Mouse (Mus musculus): ENCODE measurements around the gene Ddah2. TPM values are rescaled to one million over a fixed set of nuclear protein-coding genes. Genes with fewer than 3 reads are reported as not detected.
"Not testable (repeated sequence)": the region's sequence is repeated elsewhere in the genome, so short reads cannot be mapped to it uniquely, and the experiment has no call there.

Gene Ddah2
- polyA plus RNA-seq, 1 experiment from 2014 or later = 375 TPM

DNA sequence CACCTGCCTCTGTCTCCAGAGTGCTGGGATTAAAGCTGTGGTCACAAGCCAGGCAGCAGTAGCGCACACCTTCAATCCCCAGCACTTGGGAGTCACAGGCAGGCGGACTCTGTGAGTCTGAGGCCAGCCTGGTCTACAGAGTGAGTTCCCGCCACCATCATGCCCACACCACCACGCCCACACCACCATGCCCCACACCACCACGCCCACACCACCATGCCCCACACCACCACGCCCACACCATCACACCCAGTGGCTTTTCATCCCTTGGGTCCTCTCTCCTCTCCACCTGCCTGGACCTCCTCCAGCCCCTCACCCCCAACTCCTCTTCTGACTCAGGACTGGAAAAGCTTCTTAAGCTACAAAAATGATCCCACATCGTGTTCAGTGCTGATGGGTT, 27.0 kb upstream of the Ddah2 start:
- WGBS = 88% methylated on average over 7 of the region's 7 CpGs
- ATAC-seq (ENCODE audit: low FRiP score, low TSS enrichment) (no peak), DNase-seq (no peak)
- no peak overlapping the region for H3K4me2 ChIP-seq (ENCODE audit: low read length)
- no peak overlapping the region for H3K9ac ChIP-seq (replicated peaks; ENCODE audit: low read length)
- H3K4me3 ChIP-seq (replicated peaks; ENCODE audit: low read depth, low read length) = no peak overlapping the region
- H3K27me3 ChIP-seq (ENCODE audit: control insufficient read depth, insufficient read depth, low read length) = no peaks in the 10 kb centered on the region
- H3K4me1 ChIP-seq (ENCODE audit: control insufficient read depth, insufficient read depth, low read length) = peaks cover 8% of the 10 kb centered on the region; the same call in 1 of the 2 replicates
- H3K27ac ChIP-seq (replicated peaks; ENCODE audit: low read depth, low read length) = no peak overlapping the region
- no peaks in the 10 kb centered on the region for H3K9me3 ChIP-seq (ENCODE audit: control insufficient read depth, low read length)
- no peaks in the 10 kb centered on the region for H3K36me3 ChIP-seq (ENCODE audit: control insufficient read depth, insufficient read depth, low read length)

DNA sequence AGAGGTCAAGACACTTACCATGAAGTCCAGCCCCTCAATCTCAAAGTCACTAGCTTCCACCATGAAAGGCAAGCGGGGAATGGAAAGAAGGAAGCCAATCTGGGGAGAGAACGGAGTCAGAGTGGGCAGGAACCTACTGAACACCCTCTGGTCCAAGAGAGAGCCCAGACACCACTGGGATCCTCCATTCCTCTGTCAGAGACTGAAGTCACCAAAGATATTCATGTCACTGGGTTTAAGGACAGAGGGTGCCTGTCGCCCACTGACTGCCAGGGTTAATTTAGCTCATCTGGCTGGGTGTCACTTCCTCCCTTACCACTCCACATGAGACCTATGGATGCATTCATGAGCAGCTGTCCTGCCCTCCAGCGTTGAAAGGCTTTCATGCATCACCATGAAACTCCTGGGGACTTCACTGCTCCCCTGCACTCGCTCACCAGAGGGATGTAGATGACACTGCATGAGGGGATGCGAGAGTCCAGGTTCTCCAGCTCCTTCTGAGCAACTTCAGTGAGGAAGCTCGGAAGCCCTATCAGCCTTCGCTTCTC, 26.4 kb upstream of the Ddah2 start:
- DNase-seq (no peak), ATAC-seq (ENCODE audit: low FRiP score, low TSS enrichment) (no peak)
- no peak overlapping the region for H3K9ac ChIP-seq (replicated peaks; ENCODE audit: low read length)
- peaks cover 8% of the 10 kb centered on the region; the same call in 1 of the 2 replicates for H3K4me1 ChIP-seq (ENCODE audit: control insufficient read depth, insufficient read depth, low read length)
- no peaks in the 10 kb centered on the region for H3K9me3 ChIP-seq (ENCODE audit: control insufficient read depth, low read length)
- H3K27ac ChIP-seq (replicated peaks; ENCODE audit: low read depth, low read length) = no peak overlapping the region
- 69% methylated on average over 8 of the region's 8 CpGs for WGBS
- H3K36me3 ChIP-seq (ENCODE audit: control insufficient read depth, insufficient read depth, low read length) = no peaks in the 10 kb centered on the region
- no peaks in the 10 kb centered on the region for H3K27me3 ChIP-seq (ENCODE audit: control insufficient read depth, insufficient read depth, low read length)
- no peak overlapping the region for H3K4me2 ChIP-seq (ENCODE audit: low read length)
- H3K4me3 ChIP-seq (replicated peaks; ENCODE audit: low read depth, low read length) = no peak overlapping the region

DNA sequence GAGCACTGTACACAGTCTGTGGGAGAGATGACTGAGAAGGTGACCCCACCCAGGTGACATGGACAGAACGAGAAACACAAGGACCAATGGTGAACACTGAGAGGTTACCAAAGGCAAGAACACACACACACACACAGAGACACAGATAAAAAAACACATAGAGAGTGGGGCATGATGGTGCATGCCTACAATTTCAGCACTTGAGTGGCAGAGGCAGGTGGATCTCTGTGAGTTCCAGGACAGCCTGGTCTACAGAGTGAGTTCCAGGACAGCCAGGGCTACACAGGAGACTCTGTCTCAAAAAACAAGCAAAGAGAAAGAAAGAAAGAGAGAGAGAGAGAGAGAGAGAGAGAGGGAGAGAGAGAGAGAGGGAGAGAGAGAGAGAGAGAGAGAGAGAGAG, 25.1 kb upstream of the Ddah2 start:
- not testable (repeated sequence) for H3K27me3 ChIP-seq (ENCODE audit: control insufficient read depth, insufficient read depth, low read length); H3K9me3 ChIP-seq (ENCODE audit: control insufficient read depth, low read length); DNase-seq; H3K4me1 ChIP-seq (ENCODE audit: control insufficient read depth, insufficient read depth, low read length); H3K4me2 ChIP-seq (ENCODE audit: low read length); H3K4me3 ChIP-seq (replicated peaks; ENCODE audit: low read depth, low read length); H3K9ac ChIP-seq (replicated peaks; ENCODE audit: low read length); ATAC-seq (ENCODE audit: low FRiP score, low TSS enrichment); H3K27ac ChIP-seq (replicated peaks; ENCODE audit: low read depth, low read length); H3K36me3 ChIP-seq (ENCODE audit: control insufficient read depth, insufficient read depth, low read length)
- WGBS = 76% methylated on average over 1 of the region's 1 CpGs

DNA sequence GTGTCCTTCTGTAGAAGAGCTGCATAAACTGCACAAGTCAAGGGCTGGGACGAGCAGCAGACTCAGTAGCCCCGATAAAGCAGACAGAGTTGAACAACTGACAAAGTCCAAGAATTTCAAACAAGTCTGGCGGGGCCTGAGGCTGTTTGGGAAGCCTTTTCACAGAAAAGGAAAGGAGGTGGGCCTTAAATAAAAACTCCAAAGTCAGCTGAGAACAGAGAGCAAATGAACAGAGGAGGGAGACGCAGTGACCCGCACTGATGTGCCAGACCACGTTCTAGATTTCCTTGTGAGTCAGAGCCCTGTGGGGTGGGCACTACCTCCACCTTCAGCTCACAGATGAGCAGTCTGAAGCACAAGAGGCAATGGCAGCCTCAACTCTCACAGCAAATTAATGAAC, 23.9 kb upstream of the Ddah2 start:
- Histone ChIP-seq H3K9ac (replicated peaks; ENCODE audit: low read length) (no peak overlapping the region), H3K9me3 (ENCODE audit: control insufficient read depth, low read length) (no peaks in the 10 kb centered on the region), H3K36me3 (ENCODE audit: control insufficient read depth, insufficient read depth, low read length) (no peaks in the 10 kb centered on the region), H3K27ac (replicated peaks; ENCODE audit: low read depth, low read length) (no peak overlapping the region), H3K4me3 (replicated peaks; ENCODE audit: low read depth, low read length) (no peak overlapping the region), H3K27me3 (ENCODE audit: control insufficient read depth, insufficient read depth, low read length) (no peaks in the 10 kb centered on the region), H3K4me1 (ENCODE audit: control insufficient read depth, insufficient read depth, low read length) (peaks cover 3% of the 10 kb centered on the region; the same call in 1 of the 2 replicates), H3K4me2 (ENCODE audit: low read length) (no peak overlapping the region)
- ATAC-seq (ENCODE audit: low FRiP score, low TSS enrichment) = no peak
- 86% methylated on average over 6 of the region's 6 CpGs for WGBS
- no peak for DNase-seq

DNA sequence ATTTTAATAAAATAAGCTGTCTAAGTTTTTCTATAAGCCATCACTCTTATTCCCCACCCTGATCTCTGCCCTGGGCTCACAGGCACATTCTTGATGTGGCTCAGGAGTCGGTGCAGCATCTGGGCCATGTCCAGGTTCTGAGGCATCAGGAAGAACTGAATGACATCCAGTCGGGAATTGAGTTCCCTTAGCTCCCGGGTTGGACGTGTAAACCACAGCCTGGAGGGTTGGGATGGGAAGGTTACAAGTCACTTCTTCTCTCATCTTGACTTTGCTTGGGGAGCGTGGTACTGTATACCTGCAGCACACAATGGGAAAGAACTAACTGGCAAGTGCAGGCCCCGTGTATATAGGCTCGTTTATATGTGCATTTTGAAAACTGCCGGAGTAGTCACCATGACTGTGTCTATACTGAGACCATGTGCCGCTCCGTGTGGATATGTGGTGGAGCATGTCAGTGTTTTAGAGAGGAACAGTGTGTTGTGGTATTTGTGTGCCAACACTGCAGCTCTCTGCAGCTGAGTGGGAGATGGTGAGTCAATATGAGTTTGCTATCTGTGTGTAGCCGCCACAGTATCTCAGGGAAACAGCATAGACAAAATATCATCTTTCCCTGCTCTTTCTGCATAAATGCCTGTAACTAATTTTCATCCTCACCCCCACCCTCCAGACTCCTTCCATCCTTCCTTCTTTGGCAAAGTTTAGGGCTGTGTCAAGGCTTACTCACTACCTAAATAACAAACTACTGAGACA, 19.5 kb upstream of the Ddah2 start:
- Histone ChIP-seq H3K27me3 (ENCODE audit: control insufficient read depth, insufficient read depth, low read length) (no peaks in the 10 kb centered on the region), H3K27ac (replicated peaks; ENCODE audit: low read depth, low read length) (no peak overlapping the region), H3K9me3 (ENCODE audit: control insufficient read depth, low read length) (no peaks in the 10 kb centered on the region), H3K4me1 (ENCODE audit: control insufficient read depth, insufficient read depth, low read length) (no peaks in the 10 kb centered on the region), H3K4me2 (ENCODE audit: low read length) (no peak overlapping the region), H3K36me3 (ENCODE audit: control insufficient read depth, insufficient read depth, low read length) (no peaks in the 10 kb centered on the region), H3K9ac (replicated peaks; ENCODE audit: low read length) (no peak overlapping the region), H3K4me3 (replicated peaks; ENCODE audit: low read depth, low read length) (no peak overlapping the region)
- 87% methylated on average over 11 of the region's 11 CpGs for WGBS
- ATAC-seq (ENCODE audit: low FRiP score, low TSS enrichment) = no peak
- no peak for DNase-seq

DNA sequence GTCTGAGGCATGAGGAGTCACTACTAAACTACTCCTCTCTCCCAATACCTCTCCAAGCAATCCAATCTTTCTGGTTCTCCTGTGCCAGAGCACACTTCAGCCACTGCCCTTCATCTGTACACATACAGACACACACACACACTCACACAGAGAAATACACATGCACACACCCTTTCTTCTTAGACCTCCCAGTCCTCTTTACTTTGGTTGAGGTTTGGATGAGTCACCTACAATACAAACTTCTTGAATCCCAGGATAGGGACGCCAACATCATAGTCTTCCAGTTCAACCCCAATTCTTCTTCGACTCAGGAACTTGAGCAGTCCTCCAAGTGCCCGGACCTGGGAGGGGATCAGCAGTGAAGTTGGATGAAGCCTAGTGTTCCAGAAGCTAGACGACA, 15.0 kb upstream of the Ddah2 start:
- WGBS = 91% methylated on average over 4 of the region's 4 CpGs

DNA sequence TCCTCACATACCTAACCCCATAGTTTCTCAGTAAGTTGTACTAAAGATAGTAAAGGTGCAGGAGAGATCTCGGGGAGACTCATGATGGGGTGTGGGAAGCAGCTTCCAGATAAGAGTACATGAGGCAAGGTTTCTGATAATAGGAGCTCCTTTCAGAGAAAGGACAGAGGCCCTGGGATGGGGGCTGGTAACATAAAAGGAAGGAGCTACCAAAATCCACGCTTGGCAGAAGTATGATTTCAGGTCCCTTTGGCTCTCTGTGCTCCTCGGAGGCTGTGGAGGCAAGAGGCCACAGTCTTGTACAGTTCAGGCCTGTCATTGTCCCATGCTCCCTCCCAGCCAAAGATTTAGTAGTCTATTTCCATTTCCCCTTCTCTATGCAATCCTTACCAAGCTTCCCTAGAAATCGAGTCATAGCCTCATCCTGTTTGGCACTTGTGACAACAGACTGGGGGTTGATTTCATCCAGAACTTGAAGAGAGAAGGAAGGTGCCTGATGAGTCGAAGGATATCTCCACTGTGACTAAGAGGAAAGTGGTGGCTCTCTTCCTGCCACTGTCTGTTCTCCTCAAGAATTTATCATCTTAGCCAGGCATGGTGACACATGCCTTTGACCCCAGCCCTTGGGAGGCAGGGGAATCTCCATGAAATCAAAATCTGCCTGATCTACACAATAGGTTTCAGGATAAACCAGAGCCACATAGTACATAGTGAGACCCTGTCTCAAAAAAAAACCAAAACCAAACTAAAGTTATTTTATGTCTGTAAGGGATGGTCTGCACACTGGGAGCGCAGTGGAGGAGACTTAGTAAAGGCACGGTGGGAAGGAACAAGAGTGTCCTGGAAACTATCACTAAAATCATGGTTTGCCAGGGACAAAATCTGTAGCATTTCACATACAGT, 13.7 kb upstream of the Ddah2 start:
- no peak for DNase-seq
- no peaks in the 10 kb centered on the region for H3K9me3 ChIP-seq (ENCODE audit: control insufficient read depth, low read length)
- WGBS = 92% methylated on average over 7 of the region's 7 CpGs
- H3K27ac ChIP-seq (replicated peaks; ENCODE audit: low read depth, low read length) = no peak overlapping the region
- H3K4me2 ChIP-seq (ENCODE audit: low read length) = peak overlapping the region; percentile 91
- no peaks in the 10 kb centered on the region for H3K27me3 ChIP-seq (ENCODE audit: control insufficient read depth, insufficient read depth, low read length)
- peaks cover 16% of the 10 kb centered on the region for H3K4me1 ChIP-seq (ENCODE audit: control insufficient read depth, insufficient read depth, low read length)
- H3K4me3 ChIP-seq (replicated peaks; ENCODE audit: low read depth, low read length) = peak overlapping the region; percentile 51; the same call in 1 of the 2 replicates
- H3K9ac ChIP-seq (replicated peaks; ENCODE audit: low read length) = no peak overlapping the region; the same call in 1 of the 2 replicates
- no peak for ATAC-seq (ENCODE audit: low FRiP score, low TSS enrichment)
- no peaks in the 10 kb centered on the region for H3K36me3 ChIP-seq (ENCODE audit: control insufficient read depth, insufficient read depth, low read length)

More for the DNA sequence above, 15.0 kb upstream of the Ddah2 start:
- ATAC-seq (ENCODE audit: low FRiP score, low TSS enrichment) (no peak), DNase-seq (no peak)
- Histone ChIP-seq H3K4me3 (replicated peaks; ENCODE audit: low read depth, low read length) (no peak overlapping the region), H3K4me1 (ENCODE audit: control insufficient read depth, insufficient read depth, low read length) (peaks cover 13% of the 10 kb centered on the region), H3K9ac (replicated peaks; ENCODE audit: low read length) (no peak overlapping the region), H3K4me2 (ENCODE audit: low read length) (no peak overlapping the region), H3K36me3 (ENCODE audit: control insufficient read depth, insufficient read depth, low read length) (no peaks in the 10 kb centered on the region), H3K27me3 (ENCODE audit: control insufficient read depth, insufficient read depth, low read length) (no peaks in the 10 kb centered on the region), H3K9me3 (ENCODE audit: control insufficient read depth, low read length) (no peaks in the 10 kb centered on the region), H3K27ac (replicated peaks; ENCODE audit: low read depth, low read length) (no peak overlapping the region)

DNA sequence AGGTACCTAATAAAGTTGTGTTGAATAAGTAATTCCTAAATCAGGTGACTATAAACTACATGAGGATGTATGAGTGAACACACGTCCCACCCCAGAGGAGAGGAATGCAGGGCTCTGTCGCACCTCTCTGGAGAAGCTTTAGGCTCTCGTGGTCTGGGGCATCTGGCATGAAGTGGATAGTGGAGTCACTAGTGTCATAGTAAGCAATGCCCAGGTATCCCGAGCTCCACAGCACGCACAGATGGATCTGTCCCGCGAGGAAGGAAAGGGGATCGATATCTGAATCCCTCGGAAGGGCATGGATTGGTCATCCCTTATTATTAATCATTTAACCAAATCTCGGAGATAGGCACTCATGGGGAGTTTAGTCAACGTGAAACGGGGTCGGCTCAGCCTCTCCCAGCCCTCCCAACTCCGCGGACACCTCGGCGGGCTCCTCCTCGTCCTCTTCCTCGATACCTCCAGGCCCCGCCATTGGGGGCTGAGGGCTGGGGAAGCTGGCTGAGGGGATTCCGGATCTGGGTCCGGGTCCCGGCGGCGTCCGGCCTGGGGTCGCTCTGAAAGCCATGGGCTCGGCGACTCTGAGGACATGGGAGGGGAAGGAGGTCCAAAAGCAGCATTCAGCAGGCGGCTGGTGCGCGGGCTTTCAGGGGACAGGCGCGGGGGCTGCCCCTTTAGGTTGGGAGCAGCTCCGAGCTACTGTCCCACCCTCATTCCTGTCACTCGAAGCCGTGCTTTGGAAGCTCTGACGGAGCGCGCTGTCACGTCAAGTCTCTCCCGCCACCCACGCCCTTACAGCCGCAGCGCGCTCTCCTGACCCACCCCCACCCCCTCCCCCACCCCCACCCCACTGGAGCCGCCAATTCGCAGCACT, 12.8 kb upstream of the Ddah2 start:
- 6% methylated on average over 47 of the region's 48 CpGs for WGBS
- no peaks in the 10 kb centered on the region for H3K9me3 ChIP-seq (ENCODE audit: control insufficient read depth, low read length)
- no peaks in the 10 kb centered on the region for H3K27me3 ChIP-seq (ENCODE audit: control insufficient read depth, insufficient read depth, low read length)
- ATAC-seq (ENCODE audit: low FRiP score, low TSS enrichment) = no peak
- H3K4me2 ChIP-seq (ENCODE audit: low read length) = peak overlapping the region; percentile 91
- peak overlapping the region; percentile 54 for H3K27ac ChIP-seq (replicated peaks; ENCODE audit: low read depth, low read length)
- no peak for DNase-seq
- H3K4me3 ChIP-seq (replicated peaks; ENCODE audit: low read depth, low read length) = peak overlapping the region; percentile 51
- no peaks in the 10 kb centered on the region for H3K36me3 ChIP-seq (ENCODE audit: control insufficient read depth, insufficient read depth, low read length)
- H3K4me1 ChIP-seq (ENCODE audit: control insufficient read depth, insufficient read depth, low read length) = peaks cover 19% of the 10 kb centered on the region
- H3K9ac ChIP-seq (replicated peaks; ENCODE audit: low read length) = peak overlapping the region; percentile 61

Data from midbrain, embryonic 14.5 days (tissue).